Mouse (Mus musculus) adrenal gland, adult 8-10 months (tissue): Measurements from ENCODE around the gene Tpk1. TPM values are rescaled to one million over a fixed set of nuclear protein-coding genes. Genes with fewer than 3 reads are reported as not detected.

Experiments
- DNase-seq: peaks from one replicate; pipeline ENCODE4 v3.0.0; 2022
- total RNA-seq, 4 experiments: library from RNA; stranded (reverse); gene quantifications; 2 replicates each; pipeline ENCODE4 v1.2.4; 2022

Tpk1 gene
- total RNA-seq, 4 experiments from 2014 or later = 12.2 to 20.4 (median 18.6) TPM

- no peak for DNase-seq
Measured at GRCm38 (mm10) chr6:43353446-43353845, 312.6 kb downstream of the Tpk1 start.

DNA sequence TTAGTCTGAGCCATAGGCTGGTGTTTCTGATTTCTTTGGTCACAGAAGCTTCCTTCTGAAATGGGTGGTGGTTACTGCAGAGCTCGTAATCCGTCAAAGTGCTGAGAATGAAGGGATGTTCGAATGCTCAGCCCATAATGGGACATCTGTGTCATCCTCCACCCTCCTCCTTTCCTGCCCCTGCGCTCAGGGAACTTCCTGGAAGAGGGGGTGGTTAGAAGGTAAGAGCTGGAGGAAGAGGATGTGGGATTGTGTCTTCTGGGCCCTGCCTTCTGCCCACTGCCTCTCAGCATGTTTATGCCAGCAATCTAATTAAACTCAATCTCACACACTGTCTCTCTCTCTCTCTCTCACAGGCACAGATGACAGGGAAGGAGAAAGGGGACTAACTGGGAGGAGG is 317.0 kb downstream of the Tpk1 start:
- DNase-seq = no peak

DNA sequence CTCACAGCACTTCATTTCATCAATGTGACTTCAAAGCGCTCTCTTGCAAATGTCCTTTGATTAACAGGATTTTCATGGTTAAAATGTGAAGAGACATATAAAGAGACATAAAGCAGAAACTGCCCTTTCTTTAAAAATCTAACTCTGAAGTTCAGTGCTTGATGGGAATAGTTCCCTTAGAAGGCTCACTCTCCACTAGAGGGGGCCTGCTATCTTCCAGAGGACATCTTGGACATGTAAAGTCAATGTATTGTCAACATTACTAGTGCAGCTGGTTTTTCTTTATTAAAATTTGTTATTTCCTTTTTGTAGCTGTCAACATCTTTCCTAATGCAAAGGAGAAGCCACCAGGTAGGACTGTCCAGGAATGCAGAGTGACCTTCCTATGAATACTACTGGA is 318.4 kb downstream of the Tpk1 start:
- no peak for DNase-seq

DNA sequence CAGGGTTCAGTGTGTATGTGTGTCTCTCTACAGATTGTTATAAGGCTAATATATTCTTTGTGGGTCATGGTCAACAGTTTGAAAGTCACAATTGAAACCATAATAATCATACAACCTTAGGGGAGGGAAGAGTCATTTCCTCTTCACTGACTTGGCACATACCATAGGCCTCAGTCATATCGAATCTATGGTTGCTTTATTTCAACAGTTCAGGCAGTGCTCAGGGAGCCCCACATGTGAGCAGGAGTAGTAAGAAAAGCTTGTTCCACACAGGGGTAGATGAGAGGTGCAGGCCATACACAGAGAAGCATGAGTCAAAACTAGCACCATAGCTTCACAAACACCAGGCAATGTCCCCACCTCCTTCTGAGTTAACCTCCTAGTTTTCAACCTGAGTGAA is 323.1 kb downstream of the Tpk1 start:
- DNase-seq = no peak

DNA sequence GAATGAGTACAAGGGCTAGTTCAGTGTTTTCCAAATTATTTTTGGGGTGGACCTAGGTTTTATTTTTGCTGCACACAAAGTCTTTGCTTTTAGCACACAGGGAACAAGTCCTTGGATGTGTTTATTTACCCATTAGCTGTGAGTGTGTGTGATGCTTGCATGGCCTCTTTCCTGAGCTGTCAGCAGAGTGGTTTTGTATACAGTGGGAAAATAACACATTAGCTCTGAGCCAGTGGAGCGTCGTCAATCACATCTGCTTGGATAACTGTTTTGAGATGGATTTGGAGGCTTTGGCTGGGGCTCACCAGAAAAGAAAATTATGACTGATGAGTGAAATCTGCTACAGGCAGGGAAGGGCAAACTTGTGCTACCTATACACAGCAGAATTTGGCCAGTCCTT is 323.7 kb downstream of the Tpk1 start:
- no peak for DNase-seq

DNA sequence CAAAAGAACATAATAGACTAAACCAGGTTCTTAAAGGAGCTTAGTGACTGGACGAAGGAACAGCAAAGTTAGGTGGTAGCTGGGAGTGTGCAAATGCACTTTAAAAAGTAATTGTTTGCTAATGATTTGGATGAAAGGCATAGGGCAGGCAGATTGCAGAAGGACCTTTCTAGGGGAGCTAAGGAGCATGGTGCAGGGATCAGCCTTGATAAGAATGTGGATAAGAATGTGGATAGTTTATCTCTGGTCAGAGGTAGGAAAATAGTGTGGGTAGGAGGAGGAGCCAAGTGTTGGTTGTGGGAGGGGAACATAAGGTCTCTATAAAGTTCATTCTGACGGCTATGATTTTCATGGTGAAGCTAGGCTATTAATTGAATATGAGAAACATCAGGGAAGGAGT is 327.3 kb downstream of the Tpk1 start:
- no peak for DNase-seq

DNA sequence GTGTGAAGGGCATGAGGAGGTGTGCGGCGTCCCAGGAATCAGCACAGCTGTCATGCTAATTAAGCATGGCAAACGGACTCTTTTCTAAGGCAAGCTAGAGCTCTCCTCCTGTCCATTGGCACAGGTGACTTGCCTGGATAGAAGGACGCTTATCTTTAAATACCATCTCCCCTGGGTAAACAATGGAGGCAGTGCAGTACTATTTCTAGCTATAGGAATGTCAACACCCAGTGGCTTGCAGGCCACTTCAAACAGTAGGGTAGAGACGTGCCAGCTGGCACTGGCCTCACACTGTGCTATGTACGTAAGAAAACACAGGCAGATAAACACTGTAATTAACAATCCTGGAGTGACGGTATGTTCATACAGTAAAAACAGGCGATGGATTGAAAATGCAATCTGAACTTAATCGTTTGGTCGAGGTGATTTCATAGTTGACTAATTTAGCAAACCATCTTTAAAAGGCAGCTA is 328.6 kb downstream of the Tpk1 start:
- no peak for DNase-seq

GRCm38 (mm10) chr6:43335619-43336234 is 330.4 kb downstream of the Tpk1 start:
- DNase-seq = no peak

GRCm38 (mm10) chr6:43333479-43333878 is 332.6 kb downstream of the Tpk1 start:
- DNase-seq = peak; percentile 10

GRCm38 (mm10) chr6:43312961-43313656 is 353.0 kb downstream of the Tpk1 start:
- DNase-seq = no peak

DNA sequence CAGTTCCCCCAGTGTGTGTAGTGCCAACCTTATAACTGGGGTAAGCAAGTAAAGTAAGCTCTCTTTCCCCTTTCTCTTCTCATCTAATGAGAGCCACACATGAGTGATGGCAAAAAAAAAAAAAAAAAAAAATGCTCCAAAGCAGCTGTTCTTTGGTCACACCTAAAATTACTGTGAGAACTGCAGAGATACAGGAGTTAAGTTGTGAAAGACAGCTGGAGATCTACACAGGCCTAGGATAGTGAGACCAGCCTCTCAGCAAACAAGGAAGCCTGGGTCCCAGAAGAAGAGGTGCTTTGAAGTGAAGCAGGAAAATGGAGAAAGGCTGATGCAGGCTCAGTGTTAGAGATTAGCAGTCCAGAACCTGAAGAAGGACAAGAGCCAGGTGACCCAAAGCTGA is 353.5 kb downstream of the Tpk1 start:
- DNase-seq = no peak

- DNase-seq = no peak
Measured at GRCm38 (mm10) chr6:43310071-43310470, 356.0 kb downstream of the Tpk1 start.

DNA sequence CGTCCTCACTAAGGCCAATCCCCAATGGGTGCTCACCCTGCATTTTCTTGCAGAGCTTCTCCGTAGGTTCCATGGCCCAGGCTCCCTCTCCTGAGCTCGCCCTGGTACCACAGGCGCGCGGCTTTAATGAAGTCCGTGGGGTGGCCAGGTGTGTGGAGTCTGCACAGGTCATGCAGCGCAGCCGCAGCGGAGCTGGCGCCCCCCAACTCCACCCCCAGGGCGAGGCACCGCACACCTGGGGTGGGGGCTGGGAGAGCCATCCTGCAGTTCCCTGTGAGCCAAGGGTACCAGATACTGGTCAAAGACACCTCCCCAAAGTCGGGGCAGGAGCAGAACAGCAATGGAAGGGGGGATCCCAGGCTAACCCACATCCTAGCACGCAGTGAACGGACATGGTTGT is 356.6 kb downstream of the Tpk1 start, which contains the start of gene Nobox:
Gene Nobox, minus strand, starts transcription at position 101 of the 400 bp plus-strand sequence.
- DNase-seq = no peak

DNA sequence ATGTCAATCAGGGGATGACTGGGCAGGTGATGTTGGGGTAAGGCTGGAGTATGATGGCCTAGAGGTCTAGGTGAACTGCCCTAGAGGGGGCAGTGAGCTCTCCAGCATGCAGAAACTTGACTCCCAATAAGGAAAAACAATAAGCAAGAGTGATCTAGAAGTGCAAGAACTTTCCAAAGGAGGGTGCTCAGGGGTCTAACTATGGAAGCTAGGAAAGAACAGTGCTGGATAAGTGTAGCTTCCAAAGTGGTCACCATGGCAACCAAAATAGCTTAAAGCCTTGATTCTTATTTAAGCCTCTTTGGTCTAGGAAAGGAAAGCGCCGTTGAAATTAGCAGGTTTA is 368.6 kb downstream of the Tpk1 start:
- DNase-seq = no peak

- DNase-seq = no peak
Measured at GRCm38 (mm10) chr6:43296798-43297507, 369.1 kb downstream of the Tpk1 start.

DNA sequence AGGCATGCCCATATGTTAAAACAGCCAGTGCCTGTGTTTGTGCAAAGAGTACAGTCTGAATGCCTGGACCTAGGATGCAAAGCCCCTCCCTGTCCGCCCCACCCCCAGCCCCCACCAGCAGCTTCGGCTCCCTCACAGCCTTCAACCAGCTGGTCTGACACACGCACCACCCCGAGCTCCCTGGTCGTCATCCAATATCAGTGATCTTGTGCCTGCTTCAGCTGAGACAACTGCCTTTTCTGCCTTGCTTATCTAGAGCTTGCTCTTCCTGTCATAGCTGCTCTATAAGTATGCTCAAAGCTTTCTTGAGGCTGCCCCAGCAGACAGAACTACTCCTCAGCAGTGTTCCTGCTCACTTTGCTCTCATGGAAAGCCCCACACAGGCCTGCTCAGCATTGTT is 370.2 kb downstream of the Tpk1 start:
- no peak for DNase-seq
